Mouse (Mus musculus) CH12.LX (cell line): ENCODE results near the gene Rita1. TPM values are rescaled to one million over a fixed set of nuclear protein-coding genes. Genes with fewer than 3 reads are reported as not detected.
A peak's percentile ranks its signal among the peaks of the same experiment; 100 is the strongest.

Source experiments
- DNase-seq: peaks from one replicate; pipeline ENCODE4 v3.0.0-alpha.2; 2013; ENCODE audit errors: extremely low read depth
- H3K27ac ChIP-seq: 2 replicates; pipeline ENCODE4 v1.5.1; 2012; ENCODE audit warnings: low read depth, mild to moderate bottlenecking, control low read depth, moderate library complexity; ENCODE audit not compliant: insufficient read depth
- H3K27me3 ChIP-seq: replicated peaks from 2 replicates; pipeline ENCODE3; 2012; ENCODE audit warnings: inconsistent platforms
- H3K36me3 ChIP-seq, 2 experiments: replicated peaks in 1 of 2; 2 replicates each; pipeline versions ENCODE3 to v1.6.1; 2012; ENCODE audit warnings: inconsistent platforms in 1 of 2, low read length in 1 of 2, mild to moderate bottlenecking in 1 of 2, mixed read lengths in 1 of 2, moderate library complexity in 1 of 2; ENCODE audit not compliant: control insufficient read depth in 1 of 2, insufficient read depth in 1 of 2
- H3K4me1 ChIP-seq, 2 experiments: 2 replicates each; pipeline ENCODE4 v1.6.1; 2012; ENCODE audit warnings: inconsistent platforms in 1 of 2, moderate library complexity in 1 of 2; ENCODE audit not compliant: insufficient read depth in 2 of 2, control insufficient read depth in 1 of 2
- H3K4me2 ChIP-seq: 2 replicates; pipeline ENCODE4 v1.6.1; 2012; ENCODE audit warnings: low read depth, mild to moderate bottlenecking, control low read depth; ENCODE audit not compliant: poor library complexity, insufficient read depth, severe bottlenecking
- H3K4me3 ChIP-seq, 3 experiments: fragments of 150-350 bp in 1 of 3; sonication (generic) in 1 of 3; replicated peaks in 1 of 3; 2 replicates each; pipeline versions ENCODE3 to v1.5.1; 2011 to 2012; ENCODE audit warnings: low read depth in 2 of 3, low read length in 2 of 3, mild to moderate bottlenecking in 2 of 3, moderate library complexity in 2 of 3, control low read depth in 1 of 3, improper control_type of control experiment in 1 of 3, inconsistent platforms in 1 of 3, mixed read lengths in 1 of 3; ENCODE audit not compliant: poor library complexity in 1 of 3
- H3K79me2 ChIP-seq: replicated peaks from 2 replicates; pipeline ENCODE4 v1.6.1; 2012; ENCODE audit warnings: mild to moderate bottlenecking, moderate library complexity; ENCODE audit not compliant: control insufficient read depth, poor library complexity, insufficient read depth, severe bottlenecking; ENCODE audit errors: extremely low read depth
- H3K9ac ChIP-seq: 2 replicates; pipeline ENCODE4 v1.6.1; 2012; ENCODE audit warnings: low read depth, mild to moderate bottlenecking, control low read depth, moderate library complexity; ENCODE audit not compliant: insufficient read depth
- H3K9me3 ChIP-seq: replicated peaks from 2 replicates; pipeline ENCODE3; 2012; ENCODE audit warnings: low read length, inconsistent platforms, mixed read lengths
- BHLHE40 ChIP-seq: IDR thresholded peaks from 2 replicates; pipeline ENCODE4 v1.6.1; 2011; ENCODE audit warnings: mild to moderate bottlenecking, low read depth, low read length, improper control_type of control experiment
- CHD1 ChIP-seq: IDR thresholded peaks from 2 replicates; pipeline ENCODE4 v1.6.1; 2012; ENCODE audit warnings: low read depth, low read length, improper control_type of control experiment, inconsistent platforms
- CHD2 ChIP-seq: IDR thresholded peaks from 2 replicates; pipeline ENCODE4 v1.6.1; 2011; ENCODE audit warnings: low read length, improper control_type of control experiment
- E2F4 ChIP-seq: IDR thresholded peaks from 2 replicates; pipeline ENCODE4 v1.6.1; 2011; ENCODE audit warnings: low read depth, low read length, improper control_type of control experiment; ENCODE audit not compliant: insufficient replicate concordance
- ELF1 ChIP-seq: IDR thresholded peaks from 2 replicates; pipeline ENCODE4 v1.6.1; 2014; ENCODE audit warnings: low read depth, mild to moderate bottlenecking, inconsistent platforms, low read length, improper control_type of control experiment
- EP300 ChIP-seq: IDR thresholded peaks from 2 replicates; pipeline ENCODE4 v1.6.1; 2011; ENCODE audit warnings: low read length, improper control_type of control experiment
- ETS1 ChIP-seq: conservative IDR thresholded peaks from 2 replicates; pipeline ENCODE4 v1.6.1; 2012; ENCODE audit warnings: low read depth, mild to moderate bottlenecking, inconsistent platforms, low read length, improper control_type of control experiment, moderate library complexity
- HCFC1 ChIP-seq: IDR thresholded peaks from 2 replicates; pipeline ENCODE4 v1.6.1; 2012; ENCODE audit warnings: low read depth, mild to moderate bottlenecking, inconsistent platforms, low read length, improper control_type of control experiment
- JUN ChIP-seq: IDR thresholded peaks from 2 replicates; pipeline ENCODE4 v1.6.1; 2011; ENCODE audit warnings: low read depth, mild to moderate bottlenecking, low read length, improper control_type of control experiment, moderate library complexity; ENCODE audit not compliant: insufficient read depth
- KAT2A ChIP-seq: IDR thresholded peaks from 2 replicates; pipeline ENCODE4 v1.6.1; 2012; ENCODE audit warnings: low read length, improper control_type of control experiment, inconsistent platforms; ENCODE audit not compliant: insufficient replicate concordance
- MAFK ChIP-seq: IDR thresholded peaks from 2 replicates; pipeline ENCODE4 v1.6.1; 2011; ENCODE audit warnings: low read length, improper control_type of control experiment; ENCODE audit not compliant: insufficient replicate concordance
- MAZ ChIP-seq: IDR thresholded peaks from 2 replicates; pipeline ENCODE4 v1.6.1; 2012; ENCODE audit warnings: low read depth, mild to moderate bottlenecking, inconsistent platforms, low read length, improper control_type of control experiment, moderate library complexity
- MEF2A ChIP-seq: IDR thresholded peaks from 2 replicates; pipeline ENCODE4 v1.6.1; 2014; ENCODE audit warnings: low read depth, mild to moderate bottlenecking, inconsistent platforms, low read length, improper control_type of control experiment, borderline replicate concordance
- MXI1 ChIP-seq: IDR thresholded peaks from 2 replicates; pipeline ENCODE4 v1.6.1; 2011; ENCODE audit warnings: mild to moderate bottlenecking, low read depth, low read length, improper control_type of control experiment
- NELFE ChIP-seq: IDR thresholded peaks from 2 replicates; pipeline ENCODE4 v1.6.1; 2011; ENCODE audit warnings: low read depth, low read length, improper control_type of control experiment
- NRF1 ChIP-seq: IDR thresholded peaks from 2 replicates; pipeline ENCODE4 v1.6.1; 2014; ENCODE audit warnings: low read depth, mild to moderate bottlenecking, inconsistent platforms, low read length, improper control_type of control experiment, moderate library complexity
- POLR2A ChIP-seq: IDR thresholded peaks from 2 replicates; pipeline ENCODE4 v1.6.1; 2011; ENCODE audit warnings: low read depth, mild to moderate bottlenecking, improper control_type of control experiment, low read length
- SMC3 ChIP-seq: IDR thresholded peaks from 2 replicates; pipeline ENCODE4 v1.6.1; 2011; ENCODE audit warnings: low read depth, low read length, improper control_type of control experiment
- TBP ChIP-seq: conservative IDR thresholded peaks from 2 replicates; pipeline ENCODE4 v1.6.1; 2011; ENCODE audit warnings: low read depth, low read length, improper control_type of control experiment
- TCF12 ChIP-seq: IDR thresholded peaks from 2 replicates; pipeline ENCODE4 v1.6.1; 2014; ENCODE audit warnings: low read depth, mild to moderate bottlenecking, inconsistent platforms, low read length, improper control_type of control experiment
- UBTF ChIP-seq: IDR thresholded peaks from 2 replicates; pipeline ENCODE4 v1.6.1; 2012; ENCODE audit warnings: low read depth, mild to moderate bottlenecking, inconsistent platforms, low read length, improper control_type of control experiment, moderate library complexity
- USF2 ChIP-seq: conservative IDR thresholded peaks from 2 replicates; pipeline ENCODE4 v1.6.1; 2011; ENCODE audit warnings: low read depth, low read length, improper control_type of control experiment
- ZC3H11A ChIP-seq: IDR thresholded peaks from 2 replicates; pipeline ENCODE4 v1.6.1; 2012; ENCODE audit warnings: low read depth, mild to moderate bottlenecking, inconsistent platforms, low read length, improper control_type of control experiment
- ZMIZ1 ChIP-seq: IDR thresholded peaks from 2 replicates; pipeline ENCODE4 v1.6.1; 2012; ENCODE audit warnings: low read depth, mild to moderate bottlenecking, inconsistent platforms, low read length, improper control_type of control experiment
- ZNF384 ChIP-seq: IDR thresholded peaks from 2 replicates; pipeline ENCODE4 v1.6.1; 2012; ENCODE audit warnings: low read depth, low read length, improper control_type of control experiment, inconsistent platforms
- dilution Hi-C: fragments of 300-500 bp; cut with MboI; formaldehyde crosslinking; loops from 2 replicates; pipeline ENCODE4 v1.14.3; 2020; ENCODE audit warnings: low sequenced_read_pairs; ENCODE audit not compliant: extremely low pct_unique_long_range_greater_than_20kb, extremely low pct_ligation_motif_present
- in situ Hi-C: fragments of 300-500 bp; cut with MboI; formaldehyde crosslinking; loops from 3 replicates; pipeline ENCODE4 v1.14.3; 2019; ENCODE audit warnings: low sequenced_read_pairs, low pct_ligation_motif_present, low pct_unique_long_range_greater_than_20kb, mixed read lengths
- polyA plus RNA-seq: library from polyadenylated mRNA; unstranded; fragments of >175 nt; gene quantifications from 2 replicates; pipeline ENCODE4 v1.2.1, GENCODE M21; 2012; ENCODE audit warnings: low read depth; ENCODE audit not compliant: insufficient read length
- total RNA-seq, 2 experiments: library from RNA; depleted of rRNA; stranded (reverse); fragments of 300-350 nt in 1 of 2; fragments of >200 nt in 1 of 2; gene quantifications; 2 replicates each; pipeline ENCODE4 v1.2.3; 2012 to 2014

The Rita1 gene
- total and polyA plus RNA-seq, 3 experiments = 6.3 to 10.2 (median 7.3) TPM

DNA sequence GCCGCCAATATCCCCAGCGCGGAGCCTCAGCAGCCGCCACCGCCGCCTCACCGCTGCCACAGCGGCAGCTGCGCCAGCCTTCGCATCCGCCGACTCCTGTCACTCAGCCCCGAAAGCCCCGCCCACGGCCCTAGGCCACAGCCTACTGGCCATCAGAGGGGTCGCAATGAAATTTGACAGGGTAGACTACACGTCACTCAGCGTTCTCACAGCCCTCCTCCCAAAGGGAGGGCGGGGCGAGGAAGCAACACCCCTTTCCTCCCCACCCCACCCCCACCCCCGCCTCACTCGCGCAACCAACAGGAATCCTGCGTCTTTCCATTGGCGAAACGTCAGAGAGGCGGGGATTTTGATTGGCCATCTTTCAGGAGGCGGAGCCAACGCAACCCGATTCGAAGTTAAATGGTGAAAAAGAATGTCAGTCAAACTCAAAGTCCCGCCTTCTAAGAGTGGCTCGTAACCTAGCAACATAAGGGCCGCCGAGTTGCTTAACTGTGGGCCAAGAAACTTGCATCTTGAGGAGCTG is 23.8 kb downstream of the Rita1 start, which contains the start of the genes Tpcn1 and Iqcd:
Gene Tpcn1, minus strand, starts transcription at position 105 of the 526 bp plus-strand sequence.
Gene Iqcd, plus strand, starts transcription at position 448 of the 526 bp plus-strand sequence.
- Histone ChIP-seq H3K4me3 (peak within 1 kb of the TSS; percentile 70 to 75 (median 71)), H3K4me2 (peak within 1 kb of the TSS; percentile 89), H3K79me2 (no peaks in the 10 kb centered on the region), H3K9me3 (peaks cover 4% of the 10 kb centered on the region), H3K4me1 (peaks cover 4 to 42% of the 10 kb centered on the region in 2 experiments), H3K27me3 (peaks cover 10% of the 10 kb centered on the region), H3K27ac (no peak within 1 kb of the TSS), H3K36me3 (peaks cover 0 to 8% of the 10 kb centered on the region in 2 experiments), H3K9ac (peak within 1 kb of the TSS; percentile 36)
- in situ Hi-C loops (no loop called here), dilution Hi-C loops (no loop called here)
- no peak for TF ChIP-seq KAT2A
- TF ChIP-seq E2F4 = 0 out of 2 replicates have a peak, but pooled peaks have one; percentile 33
- TF ChIP-seq MEF2A = no peak
- peak; percentile 76 for TF ChIP-seq POLR2A
- no peak for TF ChIP-seq MAFK
- no peak for TF ChIP-seq JUN
- no peak for TF ChIP-seq USF2
- TF ChIP-seq ZMIZ1 = no peak
- no peak for TF ChIP-seq TBP
- TF ChIP-seq ETS1 = no peak
- TF ChIP-seq CHD1 = no peak
- no peak for TF ChIP-seq BHLHE40
- no peak for TF ChIP-seq EP300
- no peak for TF ChIP-seq UBTF
- 0 out of 2 replicates have a peak, but pooled peaks have one; percentile 57 for TF ChIP-seq MXI1
- peak; percentile 73 for TF ChIP-seq ELF1
- TF ChIP-seq TCF12 = 0 out of 2 replicates have a peak, but pooled peaks have one; percentile 49
- no peak for TF ChIP-seq HCFC1
- TF ChIP-seq SMC3 = no peak
- peak; percentile 95 for TF ChIP-seq CHD2
- no peak for TF ChIP-seq ZC3H11A
- TF ChIP-seq NRF1 = peak; percentile 66
- peak; percentile 64 for TF ChIP-seq NELFE
- TF ChIP-seq MAZ = peak; percentile 72
- no peak for TF ChIP-seq ZNF384
- peak; percentile 99 for DNase-seq
